21 mouse cellular contexts compared by ENCODE assay signal in the genomic region with DNA sequence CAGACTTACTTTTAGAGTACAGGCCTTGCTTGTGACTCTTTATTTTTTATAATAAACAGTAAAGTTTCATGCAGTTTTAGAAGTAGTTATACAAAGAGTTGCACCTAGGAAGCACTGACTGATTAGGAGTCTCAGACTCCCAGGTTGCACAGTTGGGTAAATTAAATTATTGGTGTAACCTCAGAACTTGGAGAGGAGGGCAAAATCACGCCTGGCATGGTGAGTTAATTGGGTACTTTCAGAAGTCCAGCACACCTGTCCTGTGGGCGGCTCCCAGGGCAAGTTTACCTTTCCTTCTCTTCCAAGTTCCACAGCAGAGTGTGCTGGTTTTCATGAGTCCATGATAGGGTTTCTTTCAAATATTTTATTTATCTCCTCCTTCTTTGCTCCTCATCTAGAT. TPM values are rescaled to one million over a fixed set of nuclear protein-coding genes. Genes with fewer than 3 reads are reported as not detected.
DNase-seq lines count a peak whose midpoint lies in the region; TF ChIP-seq lines count a peak whose summit lies in the region.
"Had no signal": no experiment of that assay in that cellular context is flagged by ENCODE, and none has a peak within 500 bp of the region (broad histone marks: within the 10 kb centered on the region; RNA-seq: fewer than 3 reads in every experiment).

No protein-coding gene starts in this region.

- no peak for DNase-seq in gastrocnemius, adult 2 months
- DNase-seq in gastrocnemius, postnatal 25 days, result no peak
- no peak for DNase-seq in left cerebral cortex, adult 2 months (ENCODE audit: extremely low spot score in 1 of 2, low spot score in 2 of 2)
- DNase-seq in left cerebral cortex, adult 18-20 months (ENCODE audit: low spot score in 2 of 2), result no peak
- no peak for DNase-seq in testis, postnatal 10 days (ENCODE audit: low spot score)
- no peak for DNase-seq in B cell, adult 2 months
- DNase-seq: adrenal gland, postnatal 14 days; cerebellum, adult 11-12 months; cerebellum, adult 9-10 months; cerebellum, postnatal 25 days; gastrocnemius, postnatal 36 days; heart, adult 11 months; heart, postnatal 36 days had no signal

- H3K4me1 ChIP-seq in testis, adult 2 months (ENCODE audit: control insufficient read depth, insufficient read depth, low read length), result peaks cover 5% of the 10 kb centered on the region
- H3K4me1 ChIP-seq in olfactory bulb, adult 2 months (ENCODE audit: control insufficient read depth, insufficient read depth, low read length), result peaks cover 6% of the 10 kb centered on the region

- no peak for TF ChIP-seq CTCF in gastrocnemius, adult 2 months (IDR thresholded peaks at IDR 0.05)
- no peak for TF ChIP-seq CTCF in left cerebral cortex, adult 2 months (IDR thresholded peaks at IDR 0.05)
- no peak for TF ChIP-seq CTCF in testis, adult 2 months (IDR thresholded peaks at IDR 0.05; ENCODE audit: control insufficient read depth, insufficient read depth, insufficient replicate concordance, low read depth, low read length)
- TF ChIP-seq CTCF in olfactory bulb, adult 2 months (IDR thresholded peaks at IDR 0.05; ENCODE audit: insufficient read depth, low read depth, low read length), result no peak

- no peaks in the 10 kb centered on the region for H3K27me3 ChIP-seq in testis, adult 2 months (ENCODE audit: control insufficient read depth, insufficient read depth, low read length)
- H3K27me3 ChIP-seq: embryonic facial prominence, embryonic 13.5 days; heart, embryonic 13.5 days had no signal

- peak overlapping the region; percentile 93; the same call in 1 of the 2 replicates for H3K27ac ChIP-seq in gastrocnemius, adult 2 months
- H3K27ac ChIP-seq in left cerebral cortex, adult 2 months, result peak overlapping the region; percentile 53
- no peak overlapping the region for H3K27ac ChIP-seq in testis, adult 2 months (ENCODE audit: control insufficient read depth, insufficient read depth, low read depth, low read length)
- peak overlapping the region; percentile 33; the same call in 1 of the 2 replicates for H3K27ac ChIP-seq in olfactory bulb, adult 2 months (ENCODE audit: insufficient read depth, low read depth, low read length)
- H3K27ac ChIP-seq: embryonic facial prominence, embryonic 13.5 days; heart, embryonic 13.5 days had no signal

- 75% methylated on average over 2 of the region's 2 CpGs for WGBS in olfactory bulb, adult 2 months

- H3K36me3 ChIP-seq in testis, adult 2 months (ENCODE audit: control insufficient read depth, insufficient read depth, low read length), result no peaks in the 10 kb centered on the region
- H3K36me3 ChIP-seq: heart, embryonic 13.5 days had no signal

- no peak for TF ChIP-seq POLR2A in testis, adult 2 months (IDR thresholded peaks at IDR 0.05; ENCODE audit: control insufficient read depth, low read depth, low read length)
- TF ChIP-seq POLR2A in olfactory bulb, adult 2 months (IDR thresholded peaks at IDR 0.05; ENCODE audit: insufficient read depth, low read depth, low read length), result no peak

- no peak overlapping the region for H3K4me3 ChIP-seq in gastrocnemius, adult 2 months
- no peak overlapping the region for H3K4me3 ChIP-seq in left cerebral cortex, adult 2 months
- H3K4me3 ChIP-seq in testis, adult 2 months (ENCODE audit: control insufficient read depth, low read depth, low read length), result peak overlapping the region; percentile 29
- no peak overlapping the region for H3K4me3 ChIP-seq in olfactory bulb, adult 2 months (ENCODE audit: insufficient read depth, low read depth, low read length)
- H3K4me3 ChIP-seq: embryonic facial prominence, embryonic 13.5 days; heart, embryonic 13.5 days had no signal

- intact Hi-C loops in gastrocnemius, adult 2 months (cut with DNase I), result no loop called here
- intact Hi-C loops in left cerebral cortex, adult 2 months (cut with DNase I), result no loop called here

RNA-seq across cellular contexts. Expression of a gene that starts 3.2 kb away (rescaled TPM):
- 10 to 100 TPM; 78.4 to 82.4 TPM for total RNA-seq in gastrocnemius, adult 2 months (2021)
- total RNA-seq in gastrocnemius, postnatal 25 days (2021), result 10 to 100 TPM; 51.8 to 71.9 TPM
- total RNA-seq in left cerebral cortex, adult 2 months (2021), result 10 to 100 TPM; 56.5 to 57.4 TPM
- 10 to 100 TPM; 54.2 to 58.8 TPM for total RNA-seq in left cerebral cortex, adult 18-20 months (2021)
- polyA plus RNA-seq in testis, adult 2 months (2012; rRNA removed), result 130 and 144 TPM in 2 replicates
- 64.5 TPM in 1 of 2 replicates, not detected in the other for polyA plus RNA-seq in olfactory bulb, adult 2 months (2012; ENCODE audit: insufficient read depth, insufficient read length, low replicate concordance, missing spikeins)

RNA-seq across cellular contexts. Expression of a gene that starts 21.8 kb away (rescaled TPM):
- not detected for total RNA-seq in gastrocnemius, adult 2 months (2021)
- total RNA-seq in gastrocnemius, postnatal 25 days (2021), result not detected
- total RNA-seq in left cerebral cortex, adult 2 months (2021), result not detected
- not detected for total RNA-seq in left cerebral cortex, adult 18-20 months (2021)
- polyA plus RNA-seq in testis, adult 2 months (2012; rRNA removed), result not detected in 2 replicates
- not detected in 2 replicates for polyA plus RNA-seq in olfactory bulb, adult 2 months (2012; ENCODE audit: insufficient read depth, insufficient read length, low replicate concordance, missing spikeins)
- total RNA-seq: adrenal gland, postnatal 14 days; gastrocnemius, adult 18-20 months; gastrocnemius, postnatal 36 days; MEL had no signal
- polyA plus RNA-seq: CD4-positive, CD25-positive, alpha-beta regulatory T cell, adult 4 months; forebrain, embryonic 14.5 days had no signal
